Mouse (Mus musculus) forebrain, postnatal 0 days (tissue): Measurements from ENCODE around the gene Col6a4. TPM values are rescaled to one million over a fixed set of nuclear protein-coding genes. Genes with fewer than 3 reads are reported as not detected.

Source experiments
- ATAC-seq: fragments of 200-750 bp; cut with Nextera tagmentation; 2 replicates; pipeline ENCODE4 v1.8.0; 2017; ENCODE audit warnings: mild to moderate bottlenecking, moderate library complexity
- DNase-seq: peaks from one replicate; pipeline ENCODE4 v3.0.0-alpha.2; 2015
- H3K27ac ChIP-seq: fragments of 300-500 bp; sonication (generic); 2 replicates; pipeline ENCODE4 v1.5.1; 2014; ENCODE audit warnings: low read depth, mild to moderate bottlenecking, antibody characterized with exemption, low read length, moderate library complexity, mixed read lengths
- H3K27me3 ChIP-seq: fragments of 300-500 bp; sonication (generic); 2 replicates; pipeline ENCODE4 v1.6.1; 2014; ENCODE audit warnings: mild to moderate bottlenecking, low read length, mixed read lengths; ENCODE audit not compliant: insufficient read depth
- H3K36me3 ChIP-seq: fragments of 300-500 bp; sonication (generic); 2 replicates; pipeline ENCODE4 v1.6.1; 2014; ENCODE audit warnings: mild to moderate bottlenecking, moderate library complexity; ENCODE audit not compliant: insufficient read depth
- H3K4me1 ChIP-seq: fragments of 300-500 bp; sonication (generic); 2 replicates; pipeline ENCODE4 v1.6.1; 2014; ENCODE audit warnings: antibody characterized with exemption; ENCODE audit not compliant: insufficient read depth
- H3K4me2 ChIP-seq: fragments of 300-500 bp; sonication (generic); 2 replicates; pipeline ENCODE4 v1.6.1; 2014; ENCODE audit warnings: low read depth, mild to moderate bottlenecking, moderate library complexity
- H3K4me3 ChIP-seq: fragments of 300-500 bp; sonication (generic); 2 replicates; pipeline ENCODE4 v1.5.1; 2014; ENCODE audit warnings: low read depth, low read length, mixed read lengths
- H3K9ac ChIP-seq: fragments of 300-500 bp; sonication (generic); 2 replicates; pipeline ENCODE4 v1.6.1; 2014; ENCODE audit warnings: mild to moderate bottlenecking
- H3K9me3 ChIP-seq: fragments of 300-500 bp; sonication (generic); 2 replicates; pipeline ENCODE4 v1.6.1; 2016; ENCODE audit warnings: low read length
- CTCF ChIP-seq: sonication (generic); IDR thresholded peaks from 2 replicates; pipeline ENCODE4 v1.5.1; 2016; ENCODE audit warnings: antibody characterized with exemption, control low read depth, low read depth
- WGBS: fragments of 180-500 bp; shearing (Covaris S2); extraction: QIAGEN DNeasy Blood & Tissue Kit; methylation state at CpG from one replicate; pipeline ENCODE4 v1.1.7; 2014; 5-methylcytosine and 5-hydroxymethylcytosine counted together
- polyA plus RNA-seq: library from polyadenylated mRNA; unstranded; fragments of >200 nt; fragmentation: Nextera tagmentation; extraction: Ambion mirVana; gene quantifications from 2 replicates; pipeline ENCODE4 v1.2.1, GENCODE M21; 2015
- total RNA-seq: library from RNA; depleted of rRNA; stranded (reverse); fragments of >200 nt; gene quantifications from 2 replicates; pipeline ENCODE4 v1.2.3, GENCODE M21; 2014

The Col6a4 gene
- total and polyA plus RNA-seq, 2 experiments from 2014 or later, result 0.81 to 1.1 TPM

- H3K27ac ChIP-seq, result no peak overlapping the region
- ATAC-seq (no peak), DNase-seq (no peak)
- H3K9ac ChIP-seq, result no peak overlapping the region
- no peak overlapping the region for H3K4me2 ChIP-seq
- H3K27me3 ChIP-seq, result no peaks in the 10 kb centered on the region
- no peak overlapping the region for H3K4me3 ChIP-seq
- WGBS, result 93% methylated on average over 2 of the region's 2 CpGs
- no peaks in the 10 kb centered on the region for H3K9me3 ChIP-seq
- no peaks in the 10 kb centered on the region for H3K36me3 ChIP-seq
- H3K4me1 ChIP-seq, result peaks cover 10% of the 10 kb centered on the region
- no peak for TF ChIP-seq CTCF
Observed at GRCm38 (mm10) chr9:106129072-106129471, 32.5 kb upstream of the Col6a4 start.

GRCm38 (mm10) chr9:106126786-106127251, 30.2 kb upstream of the Col6a4 start:
- Histone ChIP-seq H3K9ac (no peak overlapping the region), H3K27me3 (no peaks in the 10 kb centered on the region), H3K27ac (peak overlapping the region; percentile 54; the same call in 1 of the 2 replicates), H3K4me3 (no peak overlapping the region), H3K9me3 (no peaks in the 10 kb centered on the region), H3K4me2 (no peak overlapping the region), H3K36me3 (no peaks in the 10 kb centered on the region), H3K4me1 (peaks cover 10% of the 10 kb centered on the region)
- no peak for TF ChIP-seq CTCF
- 3% methylated on average over 2 of the region's 2 CpGs for WGBS
- DNase-seq (peak; percentile 79), ATAC-seq (peak; percentile 90)

GRCm38 (mm10) chr9:106123599-106123998, 27.0 kb upstream of the Col6a4 start:
- Histone ChIP-seq H3K27ac (no peak overlapping the region), H3K4me3 (no peak overlapping the region), H3K4me1 (peaks cover 14% of the 10 kb centered on the region), H3K27me3 (no peaks in the 10 kb centered on the region), H3K9me3 (no peaks in the 10 kb centered on the region), H3K4me2 (no peak overlapping the region), H3K9ac (no peak overlapping the region), H3K36me3 (no peaks in the 10 kb centered on the region)
- peak; percentile 72 for DNase-seq
- 48% methylated on average over 4 of the region's 4 CpGs for WGBS
- no peak; the same call in 1 of the 2 replicates for ATAC-seq
- peak; percentile 84 for TF ChIP-seq CTCF

DNA sequence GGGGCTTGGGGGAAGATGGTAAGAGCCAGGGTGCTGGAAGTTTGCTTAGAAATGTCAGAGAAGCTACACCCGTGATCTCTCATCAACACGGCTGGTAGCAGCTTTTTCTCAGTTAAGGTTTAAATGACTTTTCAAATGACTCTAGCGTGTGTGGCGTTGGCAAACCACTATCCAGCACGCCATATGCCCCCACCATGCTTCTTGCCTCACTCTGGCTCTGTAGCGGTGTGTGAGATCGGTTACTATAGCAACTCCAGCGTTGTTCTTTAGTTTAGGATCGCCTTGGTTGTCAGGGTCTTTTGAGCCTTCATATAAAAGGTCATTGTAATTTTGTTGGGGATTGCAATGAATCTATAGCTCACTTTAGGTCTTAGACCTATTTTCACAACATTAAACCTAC, 22.5 kb upstream of the Col6a4 start:
- Histone ChIP-seq H3K4me2 (no peak overlapping the region), H3K27me3 (peaks cover 3% of the 10 kb centered on the region; the same call in 1 of the 2 replicates), H3K4me3 (no peak overlapping the region), H3K27ac (no peak overlapping the region), H3K9ac (no peak overlapping the region), H3K4me1 (peaks cover 7% of the 10 kb centered on the region; the same call in 1 of the 2 replicates), H3K36me3 (no peaks in the 10 kb centered on the region), H3K9me3 (no peaks in the 10 kb centered on the region)
- no peak for TF ChIP-seq CTCF
- peak; percentile 73 for ATAC-seq
- 37% methylated on average over 9 of the region's 9 CpGs for WGBS
- DNase-seq, result peak; percentile 58

- DNase-seq (peak; percentile 63), ATAC-seq (peak; percentile 82; the same call in 1 of the 2 replicates)
- WGBS, result 5% methylated on average over 13 of the region's 13 CpGs
- Histone ChIP-seq H3K36me3 (no peaks in the 10 kb centered on the region), H3K4me2 (peak overlapping the region; percentile 45), H3K27me3 (peaks cover 3% of the 10 kb centered on the region; the same call in 1 of the 2 replicates), H3K27ac (peak overlapping the region; percentile 57; the same call in 1 of the 2 replicates), H3K9me3 (no peaks in the 10 kb centered on the region), H3K4me3 (peak overlapping the region; percentile 16; the same call in 1 of the 2 replicates), H3K9ac (no peak overlapping the region), H3K4me1 (peaks cover 7% of the 10 kb centered on the region; the same call in 1 of the 2 replicates)
- TF ChIP-seq CTCF, result no peak
Observed at GRCm38 (mm10) chr9:106115801-106116424, 19.3 kb upstream of the Col6a4 start.

DNA sequence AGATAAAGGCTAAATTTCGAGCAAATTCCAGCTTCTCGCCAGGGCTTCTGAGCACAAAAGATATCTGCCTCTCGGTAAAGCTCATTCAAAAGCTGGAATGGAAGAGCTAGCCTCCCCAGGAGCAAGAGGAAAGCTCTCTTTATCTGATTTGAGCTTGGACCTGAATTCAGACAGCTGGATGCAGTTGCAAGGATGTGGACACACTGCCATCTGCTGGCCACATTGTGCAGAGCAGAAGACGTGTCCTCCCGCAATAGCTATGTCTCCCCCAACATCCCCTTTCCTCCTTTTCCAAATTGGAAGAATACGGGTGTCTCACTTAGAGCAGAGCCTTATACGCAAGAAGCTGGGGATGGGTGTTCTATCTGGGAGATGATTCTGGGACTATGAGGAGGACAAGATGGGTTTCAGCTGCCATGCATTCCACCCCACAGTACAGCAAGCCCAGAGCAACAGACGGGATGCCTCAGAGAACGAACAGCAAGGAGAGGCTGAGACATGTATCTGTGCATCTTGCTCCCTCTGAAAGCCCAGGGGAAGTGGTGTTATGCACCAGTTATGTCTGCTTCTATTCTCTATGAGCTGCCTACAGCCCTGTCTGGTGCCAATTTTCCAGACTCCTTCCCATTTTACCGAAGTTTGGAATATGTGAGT, 16.3 kb upstream of the Col6a4 start:
- Histone ChIP-seq H3K4me1 (0 out of 2 replicates have a peak, but pooled peaks cover 3% of the 10 kb centered on the region), H3K36me3 (no peaks in the 10 kb centered on the region), H3K4me3 (no peak overlapping the region), H3K27me3 (peaks cover 3% of the 10 kb centered on the region; the same call in 1 of the 2 replicates), H3K27ac (0 out of 2 replicates have a peak overlapping the region, but pooled peaks have one; percentile 22), H3K9ac (no peak overlapping the region), H3K4me2 (no peak overlapping the region), H3K9me3 (no peaks in the 10 kb centered on the region)
- 26% methylated on average over 10 of the region's 10 CpGs for WGBS
- DNase-seq, result peak; percentile 89
- peak; percentile 80 for ATAC-seq
- TF ChIP-seq CTCF, result peak; percentile 97

DNA sequence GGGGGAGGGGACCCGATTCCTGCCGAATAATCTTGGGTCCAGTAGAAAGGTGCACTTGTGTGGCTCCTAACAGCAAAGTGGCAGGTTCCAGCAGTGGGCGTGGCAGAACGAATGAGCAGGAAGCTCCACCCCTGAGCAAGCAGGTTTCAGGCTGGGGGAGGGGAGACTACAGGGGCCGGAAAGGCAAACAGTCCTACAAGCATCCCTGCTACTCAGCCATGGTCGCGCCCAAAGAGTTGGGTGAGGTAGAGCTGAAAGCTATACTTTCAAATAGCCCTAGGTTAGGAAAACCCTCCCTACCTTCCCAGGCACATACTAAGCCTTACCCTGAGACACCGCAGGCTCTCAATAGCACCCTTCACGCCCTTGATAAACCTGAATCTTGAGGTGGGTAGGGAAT, 9.7 kb upstream of the Col6a4 start:
- TF ChIP-seq CTCF, result no peak
- Histone ChIP-seq H3K36me3 (no peaks in the 10 kb centered on the region), H3K9ac (no peak overlapping the region), H3K9me3 (no peaks in the 10 kb centered on the region), H3K27me3 (no peaks in the 10 kb centered on the region), H3K4me1 (no peaks in the 10 kb centered on the region), H3K4me2 (no peak overlapping the region), H3K27ac (no peak overlapping the region), H3K4me3 (no peak overlapping the region)
- DNase-seq (no peak), ATAC-seq (no peak)
- 83% methylated on average over 9 of the region's 9 CpGs for WGBS
